In the genomic region with DNA sequence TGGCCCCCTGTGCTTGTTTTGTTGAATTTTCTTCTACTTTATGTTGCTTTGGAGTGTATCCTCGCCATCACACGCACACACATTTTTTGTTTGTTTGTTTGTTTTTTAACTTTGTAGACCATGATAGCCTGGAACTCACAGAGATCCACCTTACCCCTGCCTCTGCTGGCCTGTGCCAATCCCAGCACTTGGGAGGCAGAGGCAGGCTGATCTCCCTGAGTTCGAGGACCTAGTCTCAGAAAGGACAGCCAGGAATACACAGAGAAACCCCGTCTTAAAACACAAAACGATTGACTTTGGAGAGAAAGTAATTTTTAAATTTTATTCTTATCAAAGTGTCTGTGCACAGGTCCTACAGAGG, we compare ENCODE assay signal across 8 mouse cellular contexts. TPM values are rescaled to one million over a fixed set of nuclear protein-coding genes. Genes with fewer than 3 reads are reported as not detected.
DNase-seq lines count a peak whose midpoint lies in the region; ATAC-seq and TF ChIP-seq lines count a peak whose summit lies in the region.

No protein-coding gene starts in this region.

- TF ChIP-seq EP300 in liver, embryonic 14.5 days (IDR thresholded peaks at IDR 0.05; ENCODE audit: low read depth) = no peak
- TF ChIP-seq EP300 in stomach, postnatal 0 days (optimal IDR thresholded peaks at IDR 0.05) = no peak

- no peak overlapping the region for H3K27ac ChIP-seq in neural tube, embryonic 11.5 days (ENCODE audit: low read depth, low read length)
- H3K27ac ChIP-seq in forebrain, embryonic 15.5 days (replicated peaks) = 0 out of 2 replicates have a peak overlapping the region, but pooled peaks have one; percentile 23
- H3K27ac ChIP-seq in liver, embryonic 14.5 days = no peak overlapping the region
- H3K27ac ChIP-seq in stomach, postnatal 0 days (replicated peaks) = no peak overlapping the region

- TF ChIP-seq CTCF in liver, embryonic 14.5 days (IDR thresholded peaks at IDR 0.05; ENCODE audit: low read depth) = no peak
- TF ChIP-seq CTCF in stomach, postnatal 0 days (IDR thresholded peaks at IDR 0.05; ENCODE audit: low read depth) = no peak

- no peaks in the 10 kb centered on the region for H3K9me3 ChIP-seq in neural tube, embryonic 11.5 days (ENCODE audit: control insufficient read depth, low read length)
- no peaks in the 10 kb centered on the region for H3K9me3 ChIP-seq in forebrain, embryonic 15.5 days
- no peaks in the 10 kb centered on the region for H3K9me3 ChIP-seq in liver, embryonic 14.5 days (ENCODE audit: control insufficient read depth, low read length)
- H3K9me3 ChIP-seq in stomach, postnatal 0 days (ENCODE audit: control insufficient read depth, low read length) = no peaks in the 10 kb centered on the region

- ATAC-seq in neural tube, embryonic 11.5 days (ENCODE audit: insufficient read depth, low FRiP score, low TSS enrichment) = peak; percentile 43; the same call in 1 of the 2 replicates
- ATAC-seq in forebrain, embryonic 15.5 days (replicated peaks) = peak; percentile 53
- peak; percentile 56 for ATAC-seq in liver, embryonic 14.5 days (ENCODE audit: insufficient read depth)
- ATAC-seq in stomach, postnatal 0 days (ENCODE audit: low FRiP score, low TSS enrichment) = peak; percentile 48; the same call in 1 of the 2 replicates

- 0 out of 2 replicates have a peak, but pooled peaks cover 3% of the 10 kb centered on the region for H3K36me3 ChIP-seq in neural tube, embryonic 11.5 days (ENCODE audit: control insufficient read depth, insufficient read depth, low read length)
- H3K36me3 ChIP-seq in forebrain, embryonic 15.5 days = peaks cover 20% of the 10 kb centered on the region
- H3K36me3 ChIP-seq in liver, embryonic 14.5 days (replicated peaks; ENCODE audit: control insufficient read depth, insufficient read depth, low read depth) = peaks cover 2% of the 10 kb centered on the region; the same call in 1 of the 2 replicates
- H3K36me3 ChIP-seq in stomach, postnatal 0 days (ENCODE audit: control insufficient read depth, insufficient read depth, low read length) = peaks cover 6% of the 10 kb centered on the region; the same call in 1 of the 2 replicates

- no peak overlapping the region for H3K9ac ChIP-seq in neural tube, embryonic 11.5 days (ENCODE audit: low read length)
- no peak overlapping the region for H3K9ac ChIP-seq in forebrain, embryonic 15.5 days (replicated peaks)
- H3K9ac ChIP-seq in liver, embryonic 14.5 days (replicated peaks) = no peak overlapping the region; the same call in 1 of the 2 replicates
- H3K9ac ChIP-seq in stomach, postnatal 0 days (ENCODE audit: low read length) = no peak overlapping the region

- H3K27me3 ChIP-seq in neural tube, embryonic 11.5 days (ENCODE audit: control insufficient read depth, insufficient read depth, low read length) = no peaks in the 10 kb centered on the region
- no peaks in the 10 kb centered on the region for H3K27me3 ChIP-seq in forebrain, embryonic 15.5 days
- H3K27me3 ChIP-seq in liver, embryonic 14.5 days (ENCODE audit: control insufficient read depth, insufficient read depth, low read length) = no peaks in the 10 kb centered on the region
- H3K27me3 ChIP-seq in stomach, postnatal 0 days (ENCODE audit: control insufficient read depth, insufficient read depth, low read length) = no peaks in the 10 kb centered on the region

- H3K4me3 ChIP-seq in neural tube, embryonic 11.5 days (ENCODE audit: low read depth, low read length) = no peak overlapping the region
- H3K4me3 ChIP-seq in forebrain, embryonic 15.5 days = peak overlapping the region; percentile 88
- peak overlapping the region in 1 of 2 experiments; percentile 91; a peak in 2 of 4 replicates for H3K4me3 ChIP-seq in liver, embryonic 14.5 days (ENCODE audit: insufficient read depth in 1 of 2, low read depth in 2 of 2, low read length in 2 of 2)
- H3K4me3 ChIP-seq in stomach, postnatal 0 days (ENCODE audit: low read depth, low read length) = peak overlapping the region; percentile 77

- 33% methylated on average over 5 of the region's 5 CpGs for WGBS in neural tube, embryonic 11.5 days
- 34% methylated on average over 5 of the region's 5 CpGs for WGBS in forebrain, embryonic 15.5 days
- WGBS in liver, embryonic 14.5 days (ENCODE audit: insufficient replicate concordance) = 21% methylated on average over 5 of the region's 5 CpGs
- WGBS in stomach, postnatal 0 days = 34% methylated on average over 5 of the region's 5 CpGs

- no peak for DNase-seq in neural tube, embryonic 11.5 days (ENCODE audit: low spot score)
- no peak for DNase-seq in neural tube, embryonic 10.5 days (ENCODE audit: extremely low spot score, low spot score)
- DNase-seq in liver, embryonic 14.5 days (ENCODE audit: low read depth in 3 of 3, low spot score in 3 of 3) = no peak
- no peak for DNase-seq in stomach, postnatal 0 days (ENCODE audit: low spot score)
- no peak for DNase-seq in frontal cortex, postnatal 10 days (ENCODE audit: low spot score in 2 of 2)
- no peak for DNase-seq in adrenal gland, adult 2 months
- DNase-seq in spleen, postnatal 10 days (ENCODE audit: low spot score in 2 of 2) = no peak

- no peak overlapping the region for H3K4me2 ChIP-seq in neural tube, embryonic 11.5 days (ENCODE audit: low read depth)
- H3K4me2 ChIP-seq in forebrain, embryonic 15.5 days (replicated peaks) = peak overlapping the region; percentile 12; the same call in 1 of the 2 replicates
- peak overlapping the region; percentile 35 for H3K4me2 ChIP-seq in liver, embryonic 14.5 days (ENCODE audit: low read depth)
- no peak overlapping the region for H3K4me2 ChIP-seq in stomach, postnatal 0 days (replicated peaks; ENCODE audit: low read depth)

- H3K4me1 ChIP-seq in neural tube, embryonic 11.5 days (ENCODE audit: control insufficient read depth, insufficient read depth, low read length) = peaks cover 11% of the 10 kb centered on the region
- peaks cover 26% of the 10 kb centered on the region for H3K4me1 ChIP-seq in forebrain, embryonic 15.5 days
- peaks cover 11 to 12% of the 10 kb centered on the region in 2 experiments for H3K4me1 ChIP-seq in liver, embryonic 14.5 days (replicated peaks; ENCODE audit: control insufficient read depth in 2 of 2, insufficient read depth in 2 of 2, low read length in 1 of 2)
- 0 out of 2 replicates have a peak, but pooled peaks cover 3% of the 10 kb centered on the region for H3K4me1 ChIP-seq in stomach, postnatal 0 days (replicated peaks; ENCODE audit: control insufficient read depth, insufficient read depth)

RNA-seq across cellular contexts. Expression of a gene that starts 0.4 kb away (rescaled TPM):
- 13.9 and 14.8 TPM in 2 replicates for polyA plus RNA-seq in neural tube, embryonic 11.5 days (2014; fragmentation: Nextera tagmentation; extraction: Ambion mirVana)
- 13.5 and 14.0 TPM in 2 replicates for polyA plus RNA-seq in forebrain, embryonic 15.5 days (2015; fragmentation: Nextera tagmentation; extraction: Ambion mirVana)
- polyA plus RNA-seq in liver, embryonic 14.5 days (2012; rRNA removed) = 0.90 and 1.2 TPM in 2 replicates
- 1.8 and 2.2 TPM in 2 replicates for polyA plus RNA-seq in liver, embryonic 14.5 days (2014; fragmentation: Nextera tagmentation; extraction: Ambion mirVana)
- 2.6 and 3.3 TPM in 2 replicates for polyA plus RNA-seq in stomach, postnatal 0 days (2015; fragmentation: Nextera tagmentation; extraction: Ambion mirVana)
- 10 to 100 TPM; 47.4 to 47.5 TPM for total RNA-seq in adrenal gland, adult 2 months (2021)
- polyA plus RNA-seq in adrenal gland, adult 2 months (2012; rRNA removed) = 14.2 and 16.8 TPM in 2 replicates

RNA-seq across cellular contexts. Expression of a gene that starts 31.2 kb away (rescaled TPM):
- polyA plus RNA-seq in neural tube, embryonic 11.5 days (2014; fragmentation: Nextera tagmentation; extraction: Ambion mirVana) = 0.40 and 0.62 TPM in 2 replicates
- 0.67 and 0.69 TPM in 2 replicates for polyA plus RNA-seq in forebrain, embryonic 15.5 days (2015; fragmentation: Nextera tagmentation; extraction: Ambion mirVana)
- polyA plus RNA-seq in liver, embryonic 14.5 days (2012; rRNA removed) = 0.08 and 0.16 TPM in 2 replicates
- 0.11 and 0.15 TPM in 2 replicates for polyA plus RNA-seq in liver, embryonic 14.5 days (2014; fragmentation: Nextera tagmentation; extraction: Ambion mirVana)
- 0.16 and 0.22 TPM in 2 replicates for polyA plus RNA-seq in stomach, postnatal 0 days (2015; fragmentation: Nextera tagmentation; extraction: Ambion mirVana)
- total RNA-seq in adrenal gland, adult 2 months (2021) = under 1 TPM; 0.69 to 0.84 TPM
- 0.17 and 0.38 TPM in 2 replicates for polyA plus RNA-seq in adrenal gland, adult 2 months (2012; rRNA removed)

RNA-seq across cellular contexts. Expression of a gene that starts 31.3 kb away (rescaled TPM):
- 110 TPM in 2 replicates for polyA plus RNA-seq in neural tube, embryonic 11.5 days (2014; fragmentation: Nextera tagmentation; extraction: Ambion mirVana)
- 103 and 112 TPM in 2 replicates for polyA plus RNA-seq in forebrain, embryonic 15.5 days (2015; fragmentation: Nextera tagmentation; extraction: Ambion mirVana)
- 10.2 and 13.0 TPM in 2 replicates for polyA plus RNA-seq in liver, embryonic 14.5 days (2012; rRNA removed)
- 15.5 and 16.3 TPM in 2 replicates for polyA plus RNA-seq in liver, embryonic 14.5 days (2014; fragmentation: Nextera tagmentation; extraction: Ambion mirVana)
- polyA plus RNA-seq in stomach, postnatal 0 days (2015; fragmentation: Nextera tagmentation; extraction: Ambion mirVana) = 69.6 and 70.7 TPM in 2 replicates
- 10 to 100 TPM; 54.3 to 58.7 TPM for total RNA-seq in adrenal gland, adult 2 months (2021)
- 43.0 and 46.0 TPM in 2 replicates for polyA plus RNA-seq in adrenal gland, adult 2 months (2012; rRNA removed)

RNA-seq across cellular contexts. Expression of a gene that starts 54.9 kb away (rescaled TPM):
- polyA plus RNA-seq in neural tube, embryonic 11.5 days (2014; fragmentation: Nextera tagmentation; extraction: Ambion mirVana) = 330 and 394 TPM in 2 replicates
- polyA plus RNA-seq in forebrain, embryonic 15.5 days (2015; fragmentation: Nextera tagmentation; extraction: Ambion mirVana) = 230 and 237 TPM in 2 replicates
- polyA plus RNA-seq in liver, embryonic 14.5 days (2012; rRNA removed) = 35.5 and 45.9 TPM in 2 replicates
- polyA plus RNA-seq in liver, embryonic 14.5 days (2014; fragmentation: Nextera tagmentation; extraction: Ambion mirVana) = 68.2 and 76.7 TPM in 2 replicates
- polyA plus RNA-seq in stomach, postnatal 0 days (2015; fragmentation: Nextera tagmentation; extraction: Ambion mirVana) = 70.3 and 70.6 TPM in 2 replicates
- 1,000 to 10,000 TPM; 1,249 to 2,157 TPM for total RNA-seq in adrenal gland, adult 2 months (2021)
- 567 and 624 TPM in 2 replicates for polyA plus RNA-seq in adrenal gland, adult 2 months (2012; rRNA removed)

RNA-seq across cellular contexts. Expression of a gene that starts 57.4 kb away (rescaled TPM):
- 47.7 and 49.4 TPM in 2 replicates for polyA plus RNA-seq in neural tube, embryonic 11.5 days (2014; fragmentation: Nextera tagmentation; extraction: Ambion mirVana)
- 16.9 and 17.3 TPM in 2 replicates for polyA plus RNA-seq in forebrain, embryonic 15.5 days (2015; fragmentation: Nextera tagmentation; extraction: Ambion mirVana)
- 4.4 and 5.3 TPM in 2 replicates for polyA plus RNA-seq in liver, embryonic 14.5 days (2012; rRNA removed)
- 5.0 and 6.3 TPM in 2 replicates for polyA plus RNA-seq in liver, embryonic 14.5 days (2014; fragmentation: Nextera tagmentation; extraction: Ambion mirVana)
- polyA plus RNA-seq in stomach, postnatal 0 days (2015; fragmentation: Nextera tagmentation; extraction: Ambion mirVana) = 59.5 and 62.1 TPM in 2 replicates
- 10 to 100 TPM; 12.5 to 25.8 TPM for total RNA-seq in adrenal gland, adult 2 months (2021)
- 42.1 and 57.5 TPM in 2 replicates for polyA plus RNA-seq in adrenal gland, adult 2 months (2012; rRNA removed)

Comparison
In these comparisons a context has a peak if more than half of its experiments do, and no peak if none do; other contexts are left out.
1. H3K4me2 ChIP-seq: peak in forebrain, embryonic 15.5 days (single experiment) and liver, embryonic 14.5 days (single experiment); none in neural tube, embryonic 11.5 days (single experiment) and stomach, postnatal 0 days (single experiment).
2. Peak in every context shown above with its lines, with median percentiles within 50 percentile points of each other: ATAC-seq.